Mouse (Mus musculus) G1E (cell line): ENCODE results near the gene Rfx4.

Experiments used
- CTCF ChIP-seq: IDR thresholded peaks from 2 replicates; pipeline ENCODE4 v1.5.1; 2012; ENCODE audit warnings: low read depth, low read length, inconsistent platforms, mixed read lengths
- GATA1 ChIP-seq: IDR thresholded peaks from 2 replicates; pipeline ENCODE4 v1.6.1; 2012; ENCODE audit warnings: borderline replicate concordance, low read length, inconsistent platforms, mixed read lengths
- GATA2 ChIP-seq: IDR thresholded peaks from 2 replicates; pipeline ENCODE4 v1.6.1; 2012; ENCODE audit warnings: low read depth, low read length, inconsistent platforms, borderline replicate concordance
- TAL1 ChIP-seq: conservative IDR thresholded peaks from 2 replicates; pipeline ENCODE4 v1.6.1; 2012; ENCODE audit warnings: low read depth, low read length, inconsistent platforms, mixed read lengths

GRCm38 (mm10) chr10:84758200-84758468, 2.3 kb downstream of the Rfx4 start:
- TF ChIP-seq CTCF (no peak), GATA1 (no peak), TAL1 (no peak), GATA2 (no peak)
